ENCODE assay signal across 9 mouse cellular contexts in the genomic region with DNA sequence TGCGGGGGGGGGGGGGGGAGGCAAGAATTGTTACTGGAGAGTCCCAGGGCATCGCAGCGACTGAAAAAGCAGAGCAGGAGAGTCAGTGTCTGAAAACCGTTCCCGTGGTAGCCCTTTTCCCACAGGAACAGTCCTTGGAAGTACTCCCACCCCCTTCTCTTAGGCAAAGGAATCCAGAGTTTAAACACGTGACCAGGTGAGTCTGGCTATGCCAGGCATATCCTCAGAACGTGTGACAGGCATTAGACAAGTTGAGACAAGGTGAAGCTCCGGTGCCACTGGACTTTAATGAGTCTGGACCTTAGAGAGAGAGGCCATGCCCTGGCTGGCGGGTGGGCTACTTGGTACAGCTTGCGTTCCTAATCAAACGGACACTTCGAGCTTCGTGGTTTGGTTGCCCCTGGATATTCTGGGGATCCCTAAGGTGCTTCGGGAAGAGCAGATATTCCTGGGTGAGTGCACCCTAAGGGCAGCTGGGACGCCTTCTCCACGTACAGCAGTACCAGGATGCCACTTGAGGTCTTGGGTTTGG. TPM values are rescaled to one million over a fixed set of nuclear protein-coding genes. Genes with fewer than 3 reads are reported as not detected.
A peak's percentile ranks its signal among the peaks of the same experiment; 100 is the strongest.
DNase-seq lines count a peak whose midpoint lies in the region; ATAC-seq and TF ChIP-seq lines count a peak whose summit lies in the region.
"Had no signal": no experiment of that assay in that cellular context is flagged by ENCODE, and none has a peak within 500 bp of the region (broad histone marks: within the 10 kb centered on the region; RNA-seq: fewer than 3 reads in every experiment).

No protein-coding gene starts in this region.

- peak overlapping the region; percentile 92; the same call in 1 of the 2 replicates for H3K9ac ChIP-seq in kidney, embryonic 14.5 days (ENCODE audit: low read depth, low read length)
- 0 out of 2 replicates have a peak overlapping the region, but pooled peaks have one; percentile 16 for H3K9ac ChIP-seq in hindbrain, embryonic 14.5 days
- no peak overlapping the region for H3K9ac ChIP-seq in midbrain, embryonic 15.5 days

- H3K4me3 ChIP-seq in kidney, embryonic 14.5 days (ENCODE audit: low read length): peak overlapping the region; percentile 88
- peak overlapping the region; percentile 90; the same call in 1 of the 2 replicates for H3K4me3 ChIP-seq in cortical plate, adult 2 months (ENCODE audit: insufficient read depth, low read length)
- H3K4me3 ChIP-seq in hindbrain, embryonic 14.5 days (replicated peaks; ENCODE audit: low read length): peak overlapping the region; percentile 82
- peak overlapping the region; percentile 82 for H3K4me3 ChIP-seq in midbrain, embryonic 15.5 days

- no peaks in the 10 kb centered on the region for H3K36me3 ChIP-seq in kidney, embryonic 14.5 days (ENCODE audit: control insufficient read depth, insufficient read depth, low read length)
- no peaks in the 10 kb centered on the region for H3K36me3 ChIP-seq in hindbrain, embryonic 14.5 days (replicated peaks; ENCODE audit: control insufficient read depth, insufficient read depth)
- no peaks in the 10 kb centered on the region for H3K36me3 ChIP-seq in midbrain, embryonic 15.5 days (replicated peaks)

- H3K9me3 ChIP-seq in kidney, embryonic 14.5 days (ENCODE audit: control insufficient read depth, low read length): no peaks in the 10 kb centered on the region
- H3K9me3 ChIP-seq in hindbrain, embryonic 14.5 days (ENCODE audit: control insufficient read depth, low read length): no peaks in the 10 kb centered on the region
- no peaks in the 10 kb centered on the region for H3K9me3 ChIP-seq in midbrain, embryonic 15.5 days

- TF ChIP-seq CTCF in cortical plate, adult 2 months (IDR thresholded peaks at IDR 0.05; ENCODE audit: extremely low read depth, insufficient read depth, low read length): no peak

- 15% methylated on average over 16 of the region's 16 CpGs for WGBS in kidney, embryonic 14.5 days
- WGBS in hindbrain, embryonic 14.5 days: 15% methylated on average over 16 of the region's 16 CpGs
- WGBS in midbrain, embryonic 15.5 days: 16% methylated on average over 16 of the region's 16 CpGs

- H3K27me3 ChIP-seq in kidney, embryonic 14.5 days (ENCODE audit: control insufficient read depth, insufficient read depth, low read length): no peaks in the 10 kb centered on the region
- H3K27me3 ChIP-seq in hindbrain, embryonic 14.5 days (ENCODE audit: control insufficient read depth, insufficient read depth, low read length): no peaks in the 10 kb centered on the region
- no peaks in the 10 kb centered on the region for H3K27me3 ChIP-seq in midbrain, embryonic 15.5 days (replicated peaks)
- H3K27me3 ChIP-seq: Patski had no signal

- peaks cover 32% of the 10 kb centered on the region for H3K4me1 ChIP-seq in kidney, embryonic 14.5 days (ENCODE audit: control insufficient read depth, insufficient read depth, low read length)
- H3K4me1 ChIP-seq in cortical plate, adult 2 months (ENCODE audit: control insufficient read depth, insufficient read depth, low read length): peaks cover 6% of the 10 kb centered on the region
- peaks cover 28% of the 10 kb centered on the region for H3K4me1 ChIP-seq in hindbrain, embryonic 14.5 days (replicated peaks; ENCODE audit: control insufficient read depth, insufficient read depth, low read length)
- peaks cover 29% of the 10 kb centered on the region for H3K4me1 ChIP-seq in midbrain, embryonic 15.5 days

- TF ChIP-seq POLR2A in cortical plate, adult 2 months (IDR thresholded peaks at IDR 0.05; ENCODE audit: extremely low read depth, insufficient read depth, low read length): no peak

- intact Hi-C loops in left cerebral cortex, postnatal 10 days (cut with DNase I): loop anchor here (5.0 kb wide), 2 partner anchors 58 to 108 kb away; no protein-coding TSS in a partner anchor

- ATAC-seq in kidney, embryonic 14.5 days (ENCODE audit: low FRiP score, low TSS enrichment): no peak
- ATAC-seq in hindbrain, embryonic 14.5 days (ENCODE audit: low FRiP score): no peak
- ATAC-seq in midbrain, embryonic 15.5 days (replicated peaks): no peak; the same call in 1 of the 2 replicates

- peak overlapping the region; percentile 81 for H3K4me2 ChIP-seq in kidney, embryonic 14.5 days (replicated peaks; ENCODE audit: low read depth, low read length)
- H3K4me2 ChIP-seq in hindbrain, embryonic 14.5 days (replicated peaks): peak overlapping the region; percentile 93
- peak overlapping the region; percentile 98 for H3K4me2 ChIP-seq in midbrain, embryonic 15.5 days

- no peak for DNase-seq in kidney, adult 9 months
- no peak for DNase-seq in hindbrain, embryonic 14.5 days (ENCODE audit: low spot score)
- no peak for DNase-seq in B cell, adult 2 months
- no peak for DNase-seq in left cerebral cortex, postnatal 10 days (ENCODE audit: extremely low spot score in 1 of 2, low spot score in 2 of 2)
- no peak for DNase-seq in thymus, postnatal 14 days

- no peak overlapping the region for H3K27ac ChIP-seq in kidney, embryonic 14.5 days (ENCODE audit: low read depth, low read length)
- no peak overlapping the region for H3K27ac ChIP-seq in cortical plate, adult 2 months (ENCODE audit: insufficient read depth, low read length)
- no peak overlapping the region for H3K27ac ChIP-seq in hindbrain, embryonic 14.5 days
- no peak overlapping the region for H3K27ac ChIP-seq in midbrain, embryonic 15.5 days

RNA-seq across cellular contexts. Expression of a gene that starts 1.6 kb away (rescaled TPM):
- polyA plus RNA-seq in kidney, embryonic 14.5 days (2014; fragmentation: Nextera tagmentation; extraction: Ambion mirVana): 25.3 and 31.2 TPM in 2 replicates
- 30.3 and 35.1 TPM in 2 replicates for polyA plus RNA-seq in cortical plate, adult 2 months (2012; rRNA removed)
- polyA plus RNA-seq in hindbrain, embryonic 14.5 days (2014; fragmentation: Nextera tagmentation; extraction: Ambion mirVana): 7.5 and 7.7 TPM in 2 replicates
- 7.5 and 8.3 TPM in 2 replicates for polyA plus RNA-seq in midbrain, embryonic 15.5 days (2015; fragmentation: Nextera tagmentation; extraction: Ambion mirVana)
- total RNA-seq in left cerebral cortex, postnatal 10 days (2021): 10 to 100 TPM; 18.6 to 25.5 TPM
